Mouse (Mus musculus) CH12.LX (cell line): Measurements from ENCODE around the gene Gemin2.

Source experiments
- CHD1 ChIP-seq: IDR thresholded peaks from 2 replicates; pipeline ENCODE4 v1.6.1; 2012; ENCODE audit warnings: low read depth, low read length, improper control_type of control experiment, inconsistent platforms
- CTCF ChIP-seq, 2 experiments: IDR thresholded peaks in 1 of 2; conservative IDR thresholded peaks in 1 of 2; 2 replicates each; pipeline ENCODE4 v1.5.1; 2011 to 2012; ENCODE audit warnings: low read depth in 2 of 2, low read length in 2 of 2, improper control_type of control experiment in 1 of 2, inconsistent platforms in 1 of 2, mild to moderate bottlenecking in 1 of 2, moderate library complexity in 1 of 2
- ETS1 ChIP-seq: conservative IDR thresholded peaks from 2 replicates; pipeline ENCODE4 v1.6.1; 2012; ENCODE audit warnings: low read depth, mild to moderate bottlenecking, inconsistent platforms, low read length, improper control_type of control experiment, moderate library complexity
- IRF4 ChIP-seq: IDR thresholded peaks from 2 replicates; pipeline ENCODE4 v1.6.1; 2014; ENCODE audit warnings: low read depth, mild to moderate bottlenecking, inconsistent platforms, low read length, improper control_type of control experiment
- MAFK ChIP-seq: IDR thresholded peaks from 2 replicates; pipeline ENCODE4 v1.6.1; 2011; ENCODE audit warnings: low read length, improper control_type of control experiment; ENCODE audit not compliant: insufficient replicate concordance
- POLR2A ChIP-seq: IDR thresholded peaks from 2 replicates; pipeline ENCODE4 v1.6.1; 2011; ENCODE audit warnings: low read depth, mild to moderate bottlenecking, improper control_type of control experiment, low read length
- SMC3 ChIP-seq: IDR thresholded peaks from 2 replicates; pipeline ENCODE4 v1.6.1; 2011; ENCODE audit warnings: low read depth, low read length, improper control_type of control experiment
- UBTF ChIP-seq: IDR thresholded peaks from 2 replicates; pipeline ENCODE4 v1.6.1; 2012; ENCODE audit warnings: low read depth, mild to moderate bottlenecking, inconsistent platforms, low read length, improper control_type of control experiment, moderate library complexity
- USF1 ChIP-seq: IDR thresholded peaks from 2 replicates; pipeline ENCODE4 v1.6.1; 2014; ENCODE audit warnings: low read depth, mild to moderate bottlenecking, inconsistent platforms, low read length, improper control_type of control experiment
- USF2 ChIP-seq: conservative IDR thresholded peaks from 2 replicates; pipeline ENCODE4 v1.6.1; 2011; ENCODE audit warnings: low read depth, low read length, improper control_type of control experiment

DNA sequence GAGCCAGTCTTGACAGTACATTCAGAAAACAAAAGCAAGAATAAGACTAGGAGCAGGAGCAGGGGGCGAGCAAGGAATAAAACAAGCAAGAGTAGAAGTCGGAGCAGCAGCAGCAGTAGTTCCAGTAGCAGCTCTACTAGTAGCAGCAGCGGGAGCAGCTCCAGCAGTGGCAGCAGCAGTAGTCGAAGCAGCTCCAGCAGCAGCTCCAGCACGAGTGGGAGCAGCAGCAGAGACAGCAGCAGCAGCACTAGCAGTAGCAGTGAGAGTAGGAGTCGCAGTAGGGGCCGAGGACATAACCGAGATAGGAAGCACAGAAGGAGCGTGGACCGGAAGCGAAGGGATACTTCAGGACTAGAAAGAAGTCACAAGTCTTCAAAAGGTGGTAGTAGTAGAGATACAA lies 59.1 kb downstream of the Gemin2 start:
- TF ChIP-seq USF1 (no peak), CTCF (conservative IDR thresholded peaks at IDR 0.05 in 1 of 2, IDR thresholded peaks at IDR 0.05 in 1 of 2; ENCODE audit: low read depth in 2 of 2, low read length in 2 of 2) (no peak), POLR2A (no peak), SMC3 (no peak), USF2 (no peak), CHD1 (no peak), IRF4 (no peak), UBTF (no peak), MAFK (no peak), ETS1 (no peak)
